Mouse (Mus musculus): Measurements from ENCODE around the gene Hnrnpab. TPM values are rescaled to one million over a fixed set of nuclear protein-coding genes. Genes with fewer than 3 reads are reported as not detected.
A peak's percentile ranks its signal among the peaks of the same experiment; 100 is the strongest.

Gene Hnrnpab
- polyA plus RNA-seq, 1 experiment, result 146 TPM

DNA sequence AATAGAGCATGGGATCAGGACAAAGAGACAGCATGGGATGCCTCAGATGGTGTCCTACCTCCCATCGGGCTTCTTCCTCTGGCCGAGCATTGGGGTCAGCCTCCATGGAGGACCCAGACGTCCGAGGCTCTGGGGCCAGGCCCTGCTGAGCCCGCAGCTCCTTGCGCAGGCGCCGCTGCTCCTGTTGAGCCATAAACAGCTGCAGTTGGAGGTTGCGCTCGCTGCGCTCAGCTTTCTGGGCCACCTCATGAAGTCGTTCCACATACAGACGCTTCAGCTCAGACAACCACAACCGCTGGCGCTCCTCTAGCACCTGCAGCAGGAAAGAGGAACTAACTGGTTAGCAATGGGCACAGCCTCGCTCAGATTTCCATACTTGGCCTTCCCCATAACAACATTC, 37.6 kb upstream of the Hnrnpab start:
- WGBS, result 10% methylated on average over 16 of the region's 16 CpGs
- H3K4me3 ChIP-seq (ENCODE audit: extremely low read depth, insufficient read depth, insufficient read length), result peak overlapping the region; percentile 40; the same call in 1 of the 2 replicates
- H3K36me3 ChIP-seq (ENCODE audit: control insufficient read depth, insufficient read depth, low read length), result peaks cover 6% of the 10 kb centered on the region
- DNase-seq (ENCODE audit: low read depth in 1 of 2, low spot score in 2 of 2), result peak; percentile 76 to 82
- peak overlapping the region; percentile 91 for H3K27ac ChIP-seq (ENCODE audit: insufficient read depth, low read length)
- no peaks in the 10 kb centered on the region for H3K27me3 ChIP-seq (ENCODE audit: control insufficient read depth, insufficient read depth, low read length)
- TF ChIP-seq CTCF (IDR thresholded peaks at IDR 0.05; ENCODE audit: extremely low read depth, insufficient read depth, insufficient read length, insufficient replicate concordance) (no peak), POLR2A (IDR thresholded peaks at IDR 0.05; ENCODE audit: low read depth, low read length) (no peak)
- peaks cover 47% of the 10 kb centered on the region for H3K4me1 ChIP-seq (ENCODE audit: control insufficient read depth, insufficient read depth, insufficient read length)

DNA sequence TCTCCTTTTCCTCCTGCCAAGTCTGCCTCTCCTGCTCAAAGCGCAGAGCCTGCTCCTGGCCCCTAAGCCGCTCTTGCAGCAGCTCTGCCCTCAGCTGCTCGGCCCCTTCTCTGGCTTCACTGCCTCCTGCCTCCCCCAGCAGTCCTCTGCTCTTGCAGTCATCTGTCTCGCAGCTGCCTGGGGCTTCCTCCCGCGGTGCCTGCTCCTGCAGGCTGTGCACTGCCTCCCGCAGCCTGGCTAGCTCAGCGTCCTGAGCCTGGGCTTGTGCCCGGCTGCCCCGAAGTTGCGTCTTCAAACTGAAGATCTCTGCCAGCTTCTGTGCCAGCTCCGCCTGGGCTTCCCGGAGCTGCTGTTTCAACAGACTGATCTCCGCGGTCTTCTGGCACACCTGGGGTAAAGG, 37.1 kb upstream of the Hnrnpab start:
- DNase-seq (ENCODE audit: low read depth in 1 of 2, low spot score in 2 of 2), result peak in 1 of 2 experiments; percentile 33
- Histone ChIP-seq H3K27me3 (ENCODE audit: control insufficient read depth, insufficient read depth, low read length) (no peaks in the 10 kb centered on the region), H3K36me3 (ENCODE audit: control insufficient read depth, insufficient read depth, low read length) (peaks cover 6% of the 10 kb centered on the region), H3K4me3 (ENCODE audit: extremely low read depth, insufficient read depth, insufficient read length) (peak overlapping the region; percentile 40; the same call in 1 of the 2 replicates), H3K27ac (ENCODE audit: insufficient read depth, low read length) (peak overlapping the region; percentile 91), H3K4me1 (ENCODE audit: control insufficient read depth, insufficient read depth, insufficient read length) (peaks cover 43% of the 10 kb centered on the region)
- TF ChIP-seq CTCF (IDR thresholded peaks at IDR 0.05; ENCODE audit: extremely low read depth, insufficient read depth, insufficient read length, insufficient replicate concordance), result no peak
- no peak for TF ChIP-seq POLR2A (IDR thresholded peaks at IDR 0.05; ENCODE audit: low read depth, low read length)
- 18% methylated on average over 15 of the region's 15 CpGs for WGBS

DNA sequence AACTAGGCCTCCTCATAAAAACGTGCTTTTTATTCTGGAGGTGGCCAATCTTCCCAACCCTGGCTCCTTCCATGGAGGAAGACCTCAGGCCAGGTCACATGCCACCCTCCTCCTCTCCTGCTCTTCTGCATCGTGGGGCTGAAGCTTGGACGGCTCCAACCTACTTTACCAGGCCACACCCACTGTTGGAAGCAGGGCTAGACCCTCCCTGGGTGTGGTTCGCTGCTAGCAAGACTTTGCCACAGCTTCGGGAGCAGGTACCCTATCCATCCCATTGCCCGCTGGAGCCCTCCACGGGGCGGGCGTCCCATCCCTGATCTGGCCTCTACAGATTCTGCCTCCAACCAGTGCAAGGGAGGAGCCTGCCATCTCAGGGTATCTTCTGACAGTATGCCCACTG, 36.6 kb upstream of the Hnrnpab start:
- H3K4me3 ChIP-seq (ENCODE audit: extremely low read depth, insufficient read depth, insufficient read length), result no peak overlapping the region
- WGBS, result 70% methylated on average over 9 of the region's 9 CpGs
- H3K27me3 ChIP-seq (ENCODE audit: control insufficient read depth, insufficient read depth, low read length), result no peaks in the 10 kb centered on the region
- TF ChIP-seq POLR2A (IDR thresholded peaks at IDR 0.05; ENCODE audit: low read depth, low read length) (no peak), CTCF (IDR thresholded peaks at IDR 0.05; ENCODE audit: extremely low read depth, insufficient read depth, insufficient read length, insufficient replicate concordance) (no peak)
- peaks cover 39% of the 10 kb centered on the region for H3K4me1 ChIP-seq (ENCODE audit: control insufficient read depth, insufficient read depth, insufficient read length)
- H3K36me3 ChIP-seq (ENCODE audit: control insufficient read depth, insufficient read depth, low read length), result peaks cover 6% of the 10 kb centered on the region
- no peak overlapping the region for H3K27ac ChIP-seq (ENCODE audit: insufficient read depth, low read length)
- DNase-seq (ENCODE audit: low read depth in 1 of 2, low spot score in 2 of 2), result no peak

DNA sequence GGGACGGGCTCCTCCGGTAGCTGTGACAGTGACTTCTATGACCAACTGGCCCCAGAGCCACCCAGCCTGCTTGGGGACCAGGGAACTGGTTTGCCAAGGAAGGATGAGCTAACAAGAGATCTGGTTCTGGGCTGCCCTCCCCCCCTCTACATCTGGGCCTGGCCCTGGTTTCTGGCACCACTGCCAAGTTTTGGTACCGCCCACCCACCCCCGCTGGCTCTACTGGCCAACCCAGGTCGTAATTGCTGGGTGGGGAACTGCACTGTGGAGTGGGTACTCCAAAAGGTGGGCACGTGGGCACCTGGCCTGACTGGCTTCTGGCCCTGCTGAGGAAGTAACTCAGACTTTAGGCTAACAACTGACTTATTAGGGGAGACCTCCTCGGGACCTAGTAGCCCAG, 34.1 kb upstream of the Hnrnpab start:
- H3K4me3 ChIP-seq (ENCODE audit: extremely low read depth, insufficient read depth, insufficient read length), result no peak overlapping the region
- H3K4me1 ChIP-seq (ENCODE audit: control insufficient read depth, insufficient read depth, insufficient read length), result peaks cover 29% of the 10 kb centered on the region
- DNase-seq (ENCODE audit: low read depth in 1 of 2, low spot score in 2 of 2), result no peak
- H3K36me3 ChIP-seq (ENCODE audit: control insufficient read depth, insufficient read depth, low read length), result peaks cover 6% of the 10 kb centered on the region
- no peak overlapping the region for H3K27ac ChIP-seq (ENCODE audit: insufficient read depth, low read length)
- WGBS, result 77% methylated on average over 7 of the region's 7 CpGs
- no peak for TF ChIP-seq POLR2A (IDR thresholded peaks at IDR 0.05; ENCODE audit: low read depth, low read length)
- no peak for TF ChIP-seq CTCF (IDR thresholded peaks at IDR 0.05; ENCODE audit: extremely low read depth, insufficient read depth, insufficient read length, insufficient replicate concordance)
- H3K27me3 ChIP-seq (ENCODE audit: control insufficient read depth, insufficient read depth, low read length), result no peaks in the 10 kb centered on the region

DNA sequence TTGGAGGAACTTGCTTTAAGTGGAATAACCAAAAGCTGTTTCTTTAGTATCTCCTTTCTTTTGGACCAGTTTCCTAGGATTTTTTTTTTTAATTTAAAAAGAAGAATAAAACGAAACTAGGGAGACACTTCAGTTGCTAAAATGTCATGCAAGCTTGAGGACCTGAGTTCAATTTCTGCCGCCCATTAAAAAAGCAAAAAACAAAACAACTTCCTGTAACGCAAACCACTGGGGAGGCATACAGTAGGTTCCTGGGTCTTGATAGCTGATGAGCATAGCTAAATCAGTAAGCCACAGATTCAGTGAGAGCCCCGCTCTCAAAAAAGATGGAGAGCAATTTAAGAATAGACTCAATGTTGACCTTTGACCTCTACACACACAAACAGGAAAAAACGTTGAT, 31.9 kb upstream of the Hnrnpab start:
- H3K27me3 ChIP-seq (ENCODE audit: control insufficient read depth, insufficient read depth, low read length), result no peaks in the 10 kb centered on the region
- H3K27ac ChIP-seq (ENCODE audit: insufficient read depth, low read length), result peak overlapping the region; percentile 85
- WGBS, result 21% methylated on average over 5 of the region's 5 CpGs
- no peak for TF ChIP-seq CTCF (IDR thresholded peaks at IDR 0.05; ENCODE audit: extremely low read depth, insufficient read depth, insufficient read length, insufficient replicate concordance)
- no peak for TF ChIP-seq POLR2A (IDR thresholded peaks at IDR 0.05; ENCODE audit: low read depth, low read length)
- H3K4me1 ChIP-seq (ENCODE audit: control insufficient read depth, insufficient read depth, insufficient read length), result peaks cover 13% of the 10 kb centered on the region; the same call in 1 of the 2 replicates
- no peak for DNase-seq (ENCODE audit: low read depth in 1 of 2, low spot score in 2 of 2)
- H3K4me3 ChIP-seq (ENCODE audit: extremely low read depth, insufficient read depth, insufficient read length), result no peak overlapping the region
- H3K36me3 ChIP-seq (ENCODE audit: control insufficient read depth, insufficient read depth, low read length), result peaks cover 3% of the 10 kb centered on the region

DNA sequence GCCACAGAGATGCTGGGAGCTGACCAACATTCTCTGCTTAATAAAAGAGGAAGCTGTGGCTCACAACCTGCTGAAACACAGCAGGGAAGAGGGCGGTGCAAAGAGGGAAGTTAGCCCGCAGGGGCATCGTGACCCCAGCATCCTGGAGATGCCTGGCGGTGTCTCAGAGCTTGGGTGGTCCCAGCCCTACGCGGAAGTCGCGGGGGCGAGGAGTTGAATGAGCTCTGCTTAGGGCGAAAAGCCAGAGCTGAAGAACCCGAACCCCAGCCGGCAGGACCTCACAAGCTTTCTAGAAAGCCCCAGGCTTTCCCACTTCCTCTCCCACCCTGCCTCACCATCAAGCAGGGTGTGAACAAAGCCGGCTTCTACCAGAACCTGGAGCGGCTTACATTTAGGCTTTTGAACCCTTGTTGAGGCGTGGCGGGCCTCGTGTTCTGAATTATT, 31.3 kb upstream of the Hnrnpab start:
- TF ChIP-seq POLR2A (IDR thresholded peaks at IDR 0.05; ENCODE audit: low read depth, low read length), result no peak
- TF ChIP-seq CTCF (IDR thresholded peaks at IDR 0.05; ENCODE audit: extremely low read depth, insufficient read depth, insufficient read length, insufficient replicate concordance), result no peak
- under 1% methylated on average over 17 of the region's 17 CpGs for WGBS
- peak overlapping the region; percentile 85 for H3K27ac ChIP-seq (ENCODE audit: insufficient read depth, low read length)

DNA sequence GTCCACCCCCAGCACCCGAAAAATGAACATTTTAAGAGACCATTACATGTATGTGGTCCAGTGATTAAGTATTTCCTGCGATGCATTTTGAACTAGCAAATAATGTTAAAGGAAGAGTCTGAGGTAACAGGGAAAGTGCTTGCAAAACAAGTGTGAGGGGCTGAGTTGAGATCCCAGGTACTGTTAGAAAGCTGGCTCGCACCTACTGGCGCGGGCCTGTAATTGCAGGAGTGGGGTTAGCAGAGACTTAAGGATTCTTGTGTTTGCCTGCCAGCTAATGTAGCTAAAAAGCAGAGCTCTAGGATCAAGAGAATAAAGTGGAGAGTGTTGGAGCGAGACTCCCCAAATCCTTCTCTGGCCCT, 29.7 kb upstream of the Hnrnpab start:
- 7% methylated on average over 6 of the region's 6 CpGs for WGBS
- Histone ChIP-seq H3K36me3 (ENCODE audit: control insufficient read depth, insufficient read depth, low read length) (no peaks in the 10 kb centered on the region), H3K4me3 (ENCODE audit: extremely low read depth, insufficient read depth, insufficient read length) (peak overlapping the region; percentile 61), H3K4me1 (ENCODE audit: control insufficient read depth, insufficient read depth, insufficient read length) (peaks cover 12% of the 10 kb centered on the region; the same call in 1 of the 2 replicates), H3K27me3 (ENCODE audit: control insufficient read depth, insufficient read depth, low read length) (no peaks in the 10 kb centered on the region), H3K27ac (ENCODE audit: insufficient read depth, low read length) (peak overlapping the region; percentile 92)
- peak; percentile 68 to 73 for DNase-seq (ENCODE audit: low read depth in 1 of 2, low spot score in 2 of 2)
- no peak for TF ChIP-seq POLR2A (IDR thresholded peaks at IDR 0.05; ENCODE audit: low read depth, low read length)
- TF ChIP-seq CTCF (IDR thresholded peaks at IDR 0.05; ENCODE audit: extremely low read depth, insufficient read depth, insufficient read length, insufficient replicate concordance), result peak; percentile 53; the same call in 1 of the 2 replicates

More for the DNA sequence above, 31.3 kb upstream of the Hnrnpab start:
- peak; percentile 64 to 69 for DNase-seq (ENCODE audit: low read depth in 1 of 2, low spot score in 2 of 2)
- Histone ChIP-seq H3K27me3 (ENCODE audit: control insufficient read depth, insufficient read depth, low read length) (no peaks in the 10 kb centered on the region), H3K36me3 (ENCODE audit: control insufficient read depth, insufficient read depth, low read length) (peaks cover 1% of the 10 kb centered on the region), H3K4me1 (ENCODE audit: control insufficient read depth, insufficient read depth, insufficient read length) (peaks cover 8% of the 10 kb centered on the region; the same call in 1 of the 2 replicates), H3K4me3 (ENCODE audit: extremely low read depth, insufficient read depth, insufficient read length) (peak overlapping the region; percentile 41; the same call in 1 of the 2 replicates)

All from spleen, adult 2 months (tissue).